Mouse (Mus musculus) bone marrow macrophage, adult 2 months (primary cell): Measurements from ENCODE around the gene Ldah.

ENCODE experiments used
- CTCF ChIP-seq: IDR thresholded peaks from 2 replicates; pipeline ENCODE4 v1.5.1; 2012; ENCODE audit warnings: low read depth, mild to moderate bottlenecking, low read length, moderate library complexity
- POLR2A ChIP-seq: IDR thresholded peaks from 2 replicates; pipeline ENCODE4 v1.6.1; 2012; ENCODE audit warnings: mild to moderate bottlenecking, low read depth, low read length, borderline replicate concordance

GRCm38 (mm10) chr12:8300521-8300920 is 92.6 kb downstream of the Ldah start:
- TF ChIP-seq POLR2A (no peak), CTCF (no peak)
